Mouse (Mus musculus) heart, postnatal 25 days (tissue): ENCODE data around the gene Cyp2s1. TPM values are rescaled to one million over a fixed set of nuclear protein-coding genes. Genes with fewer than 3 reads are reported as not detected.
"Not testable (repeated sequence)": the region's sequence is repeated elsewhere in the genome, so short reads cannot be mapped to it uniquely, and the experiment has no call there.

ENCODE experiments used
- DNase-seq: peaks from one replicate; pipeline ENCODE4 v3.0.0; 2022; ENCODE audit warnings: low spot score
- intact Hi-C: fragments of 180-260 bp; cut with DNase I; formaldehyde crosslinking; loops from one replicate; pipeline ENCODE4 v1.15.1; 2025
- total RNA-seq, 2 experiments: library from RNA; stranded (reverse); gene quantifications; 2 replicates each; pipeline ENCODE4 v1.2.3; 2021

Cyp2s1 gene
- total RNA-seq, 2 experiments from 2014 or later, result 5.8 to 6.3 TPM

- intact Hi-C loops, result no loop called here
- no peak for DNase-seq
Measured at GRCm38 (mm10) chr7:25814711-25815110, 2.0 kb downstream of the Cyp2s1 start.

DNA sequence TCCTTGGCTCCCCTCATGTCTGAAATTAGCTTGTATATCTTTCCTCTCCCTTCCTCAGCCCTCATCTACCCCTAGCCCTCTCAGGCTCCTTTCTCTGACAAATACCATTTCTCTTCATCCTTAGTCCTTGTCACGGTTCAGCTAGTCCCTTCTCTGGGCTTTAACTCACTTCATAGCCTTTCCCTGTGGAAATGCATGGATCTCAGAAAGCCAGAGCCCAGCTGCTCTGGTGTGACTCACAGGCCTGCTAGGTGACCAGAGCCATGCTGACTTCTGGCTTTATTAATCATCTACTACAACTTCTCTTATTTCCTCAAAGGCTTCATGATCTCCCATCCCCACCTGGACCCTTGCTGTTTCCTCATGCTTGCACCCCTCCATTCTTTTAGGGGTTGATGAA, 4.5 kb downstream of the Cyp2s1 start:
- intact Hi-C loops, result no loop called here
- DNase-seq, result no peak

- intact Hi-C loops, result no loop called here
- DNase-seq, result no peak
Measured at GRCm38 (mm10) chr7:25811716-25812115, 5.0 kb downstream of the Cyp2s1 start.

DNA sequence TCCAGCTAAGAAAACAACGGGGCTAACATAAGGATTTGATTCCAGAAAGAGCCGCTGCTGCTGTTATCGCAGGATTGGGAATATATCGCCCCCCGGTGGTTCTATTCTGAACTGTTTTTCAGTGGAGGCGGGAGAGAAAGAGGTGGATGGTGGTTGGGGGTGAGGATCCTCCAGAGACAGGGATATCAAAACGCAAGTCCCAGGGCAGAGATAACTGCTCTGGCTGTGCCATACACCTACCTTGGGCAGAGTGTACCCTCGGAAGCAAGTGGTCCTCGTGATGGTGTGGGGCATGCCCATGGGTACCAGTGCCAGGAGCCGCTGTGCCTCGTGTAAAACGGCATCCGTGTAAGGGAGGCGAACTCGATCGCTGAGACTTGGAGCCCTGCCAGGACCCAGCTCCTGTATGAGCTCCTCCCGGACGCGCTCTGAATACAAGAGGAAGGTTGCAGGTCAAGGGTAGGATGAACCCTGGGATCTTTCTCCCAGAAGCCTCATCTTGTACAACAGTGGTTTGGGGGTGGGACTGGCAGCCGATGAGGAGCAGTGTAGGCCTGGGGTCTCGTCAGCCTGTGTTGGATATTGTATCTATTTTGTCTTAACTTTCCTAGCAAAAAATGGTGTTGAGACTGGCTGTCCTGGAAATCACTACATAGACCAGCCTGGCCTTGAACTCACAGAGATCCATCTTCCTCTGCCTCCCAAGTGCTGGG, 10.9 kb downstream of the Cyp2s1 start:
- intact Hi-C loops, result loop anchor here (1.0 to 5.0 kb wide), 2 partner anchors 49 to 118 kb away; partner anchors contain the start of gene Tgfb1
- no peak for DNase-seq

DNA sequence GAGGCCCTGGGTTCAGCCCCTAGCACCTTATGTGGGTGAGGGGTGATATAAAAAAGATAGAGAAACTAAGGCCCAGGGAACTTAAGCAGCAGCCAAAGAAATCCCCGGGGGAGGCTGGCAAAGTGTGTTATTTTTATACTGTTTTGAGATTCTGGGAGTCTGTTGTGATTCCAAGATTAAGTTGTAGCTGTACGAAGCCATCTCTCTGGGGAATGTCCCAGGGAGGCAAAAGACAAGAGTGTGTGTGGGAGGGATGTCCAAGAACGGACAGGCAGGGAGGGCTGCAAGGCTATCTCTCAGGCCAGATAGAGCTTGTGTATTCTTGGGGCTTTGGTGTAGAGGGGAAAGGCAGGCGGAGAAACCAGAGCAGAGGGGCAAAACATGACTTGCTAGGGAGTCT, 11.9 kb downstream of the Cyp2s1 start:
- DNase-seq, result no peak
- intact Hi-C loops, result loop anchor here (1.0 to 5.0 kb wide), 2 partner anchors 48 to 117 kb away; partner anchors contain the start of gene Tgfb1

GRCm38 (mm10) chr7:25803460-25803859, 13.3 kb downstream of the Cyp2s1 start:
- DNase-seq, result peak; percentile 60
- intact Hi-C loops, result no loop called here

DNA sequence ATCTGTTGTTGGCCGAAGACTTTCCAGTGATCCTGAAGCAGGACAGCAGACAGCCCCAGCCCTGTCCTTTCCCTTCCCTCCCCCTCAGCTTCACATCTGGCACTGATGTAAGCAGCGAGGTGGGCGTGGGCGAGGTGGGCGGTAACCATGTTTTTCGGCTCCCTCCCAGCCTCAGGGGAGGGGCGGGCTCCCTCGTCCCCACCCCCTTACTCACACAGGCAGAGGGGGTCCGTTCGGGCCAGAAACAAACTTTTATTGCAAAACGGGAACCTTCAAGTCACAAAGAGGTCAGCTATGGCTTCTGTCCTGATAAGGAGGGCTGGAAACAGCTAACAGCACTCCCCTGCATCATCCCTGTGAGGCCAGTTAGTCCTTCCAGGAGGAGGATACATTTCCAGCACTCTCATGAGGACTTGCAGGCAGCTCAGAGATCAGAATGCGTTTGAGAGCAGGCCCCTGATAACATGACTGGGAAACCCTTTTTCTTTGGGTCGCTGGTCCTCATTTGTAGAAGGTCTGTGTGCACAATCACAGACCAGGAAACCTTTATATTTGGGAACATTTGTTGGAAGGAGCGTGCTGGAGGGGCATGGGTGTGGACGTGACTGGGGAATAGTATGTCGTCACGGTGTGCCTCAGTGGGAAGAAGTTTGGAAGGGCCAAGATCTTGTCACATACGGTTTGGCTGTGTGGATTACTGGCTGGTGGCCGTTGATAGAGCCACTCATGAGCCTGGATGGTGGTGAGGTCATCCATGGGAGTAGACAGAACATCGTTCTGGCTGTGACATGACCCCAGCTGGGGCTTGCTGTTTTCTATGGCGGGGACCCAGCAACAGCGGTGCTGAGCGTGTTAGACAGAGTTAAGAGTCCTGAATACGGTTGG, 14.2 kb downstream of the Cyp2s1 start:
- peak; percentile 91 for DNase-seq
- intact Hi-C loops, result no loop called here

GRCm38 (mm10) chr7:25801031-25801430, 15.7 kb downstream of the Cyp2s1 start:
- DNase-seq, result no peak
- intact Hi-C loops, result no loop called here

GRCm38 (mm10) chr7:25799369-25799768, 17.3 kb downstream of the Cyp2s1 start:
- intact Hi-C loops, result no loop called here

GRCm38 (mm10) chr7:25798540-25798939, 18.2 kb downstream of the Cyp2s1 start:
- intact Hi-C loops, result no loop called here
- no peak for DNase-seq

More at GRCm38 (mm10) chr7:25799369-25799768, 17.3 kb downstream of the Cyp2s1 start:
- DNase-seq, result no peak

GRCm38 (mm10) chr7:25794775-25795174, 21.9 kb downstream of the Cyp2s1 start:
- intact Hi-C loops, result no loop called here
- DNase-seq, result no peak

DNA sequence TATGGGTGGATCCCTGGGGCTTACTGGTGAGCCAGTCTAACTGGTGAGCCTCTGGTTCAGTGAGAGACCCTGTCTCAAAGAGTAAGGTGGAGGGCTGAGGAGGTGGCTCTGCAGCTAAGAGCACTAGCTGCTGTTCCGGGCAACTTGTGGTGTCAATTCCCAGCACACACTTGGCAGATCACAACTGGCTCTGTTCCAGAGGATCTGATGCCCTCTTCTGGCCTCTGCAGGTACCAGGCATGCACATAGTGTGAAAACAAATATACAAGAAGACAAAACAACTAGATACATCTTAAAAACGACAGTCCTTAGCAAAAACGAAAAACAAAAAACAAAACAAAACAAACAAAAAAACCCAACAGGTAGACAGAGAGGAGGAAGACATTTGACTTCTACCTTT, 23.0 kb downstream of the Cyp2s1 start:
- intact Hi-C loops, result no loop called here

DNA sequence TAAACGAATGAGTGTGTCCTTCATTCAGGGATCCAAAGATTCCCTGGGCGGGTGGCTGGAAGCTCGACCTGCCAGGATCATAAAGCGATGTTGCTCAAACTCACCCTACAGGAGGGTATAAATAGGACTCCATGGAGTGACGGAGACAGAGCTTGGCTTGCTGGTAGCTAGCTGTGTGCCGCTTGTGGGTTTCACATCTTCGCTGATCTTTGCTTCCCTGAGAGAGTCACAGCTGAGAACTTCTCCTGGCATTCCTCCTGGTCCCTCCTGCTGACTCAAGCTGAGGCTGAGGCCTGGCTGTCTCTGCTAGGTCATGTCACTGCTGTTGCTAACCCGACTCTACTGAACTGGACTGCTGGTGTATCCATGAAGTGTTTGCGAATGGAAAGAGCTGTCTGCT, 23.7 kb downstream of the Cyp2s1 start:
- DNase-seq, intact Hi-C loops: not testable (repeated sequence)

More for the DNA sequence above, 23.0 kb downstream of the Cyp2s1 start:
- DNase-seq, result no peak

- intact Hi-C loops, result no loop called here
- peak; percentile 54 for DNase-seq
Measured at GRCm38 (mm10) chr7:25790615-25791014, 26.1 kb downstream of the Cyp2s1 start.

DNA sequence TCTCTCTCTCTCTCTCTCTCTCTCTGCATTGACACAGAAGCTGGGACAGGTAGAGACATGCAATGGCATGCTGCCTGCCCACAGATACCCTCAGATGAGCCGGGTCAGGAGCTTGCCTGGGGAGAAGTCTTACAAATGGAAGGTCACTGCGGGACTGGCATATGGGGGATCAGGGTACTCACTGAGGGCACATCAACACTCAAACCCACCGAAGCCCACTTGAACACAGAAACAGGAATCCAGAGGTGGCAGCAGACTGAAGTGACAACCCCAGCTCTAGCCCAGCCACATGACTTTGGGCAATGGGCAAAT, 27.6 kb downstream of the Cyp2s1 start:
- DNase-seq, result no peak
- intact Hi-C loops, result no loop called here

DNA sequence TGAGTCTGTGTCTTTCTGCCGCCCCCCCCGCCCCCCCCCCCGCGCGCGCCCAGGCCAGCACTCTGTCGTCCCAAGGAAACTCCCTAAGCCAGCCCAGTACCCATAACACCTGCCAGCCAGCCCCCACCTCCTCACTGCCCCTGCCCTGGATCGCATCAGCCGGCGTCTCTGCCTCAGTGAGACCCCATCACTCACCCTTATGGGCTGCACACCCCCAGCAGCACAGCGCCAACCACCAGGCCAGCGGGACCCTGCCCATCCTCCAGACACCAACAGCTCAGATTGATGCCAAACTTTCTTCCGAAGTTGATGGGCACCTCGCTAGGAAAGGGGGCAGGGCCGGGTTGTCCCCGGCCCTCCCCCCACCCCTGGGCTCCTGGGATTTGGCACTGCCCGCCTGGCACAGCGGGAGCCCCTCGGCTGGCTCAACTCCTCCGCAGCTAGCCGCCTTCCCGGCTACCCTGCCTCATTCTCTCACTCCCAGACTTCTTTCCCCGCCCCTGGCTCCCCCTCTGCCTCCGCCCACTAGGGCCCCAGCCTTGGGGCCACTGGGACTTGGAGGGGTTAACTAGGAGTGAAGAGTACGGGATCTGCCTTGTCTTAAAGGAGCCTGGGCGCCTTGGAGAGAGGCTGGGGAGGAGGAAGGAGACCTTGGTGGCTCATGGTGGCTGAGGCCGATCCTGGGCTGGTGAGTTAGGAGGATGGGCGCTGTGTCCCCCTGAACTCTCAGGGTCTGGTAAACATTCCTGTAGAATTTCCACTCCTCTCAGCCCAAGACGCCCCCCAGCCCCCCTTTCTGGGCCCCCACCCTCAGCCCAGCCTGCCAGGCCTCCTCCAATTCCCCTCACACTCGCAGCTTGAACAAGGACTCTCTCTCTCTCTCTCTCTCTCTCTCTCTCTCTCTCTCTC, 28.2 kb downstream of the Cyp2s1 start, which contains the start of gene Axl:
Axl (minus strand) TSS at position 486 of the 909 bp plus-strand sequence.
- peak; percentile 84 for DNase-seq
- intact Hi-C loops, result no loop called here

DNA sequence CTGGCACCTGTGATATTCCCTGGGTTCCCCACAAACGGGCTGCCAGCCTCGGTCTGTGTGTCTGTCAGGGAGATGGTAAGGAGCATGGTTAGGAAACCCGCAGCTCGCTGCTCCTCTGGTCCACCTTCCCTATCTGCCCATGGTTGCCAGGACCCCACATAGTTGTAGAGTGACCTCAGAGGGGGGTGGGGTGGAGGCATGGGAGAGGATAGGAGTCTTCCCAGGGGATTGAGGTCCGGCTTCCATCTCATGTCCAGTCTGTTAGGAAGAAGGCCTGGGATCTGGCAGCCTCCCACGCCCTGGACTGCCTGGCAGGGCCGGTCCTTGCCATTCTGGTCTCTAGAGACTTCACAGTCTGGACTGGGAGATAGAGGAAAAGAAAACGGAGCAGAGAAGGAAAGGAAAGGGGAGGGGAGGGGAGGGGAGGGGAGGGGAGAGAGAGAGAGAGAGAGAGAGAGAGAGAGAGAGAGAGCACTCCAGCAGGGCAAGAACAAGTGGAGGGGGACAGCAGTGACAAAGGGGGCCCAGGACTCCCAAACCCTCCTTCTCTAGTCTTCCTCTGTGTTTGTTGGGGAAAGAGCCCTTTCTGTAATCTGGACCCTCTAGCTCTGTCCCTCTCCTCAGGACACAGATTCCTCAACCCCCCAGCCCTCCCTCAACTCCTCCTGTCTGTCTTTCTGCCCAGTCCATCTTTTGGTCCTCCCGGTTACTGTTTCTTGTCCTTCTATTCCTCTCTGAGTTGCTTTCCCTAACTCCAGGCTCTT, 29.1 kb downstream of the Cyp2s1 start:
- intact Hi-C loops, result no loop called here
- DNase-seq, result peak; percentile 48

- intact Hi-C loops, result no loop called here
- DNase-seq, result no peak
Measured at GRCm38 (mm10) chr7:25786974-25787373, 29.7 kb downstream of the Cyp2s1 start.

DNA sequence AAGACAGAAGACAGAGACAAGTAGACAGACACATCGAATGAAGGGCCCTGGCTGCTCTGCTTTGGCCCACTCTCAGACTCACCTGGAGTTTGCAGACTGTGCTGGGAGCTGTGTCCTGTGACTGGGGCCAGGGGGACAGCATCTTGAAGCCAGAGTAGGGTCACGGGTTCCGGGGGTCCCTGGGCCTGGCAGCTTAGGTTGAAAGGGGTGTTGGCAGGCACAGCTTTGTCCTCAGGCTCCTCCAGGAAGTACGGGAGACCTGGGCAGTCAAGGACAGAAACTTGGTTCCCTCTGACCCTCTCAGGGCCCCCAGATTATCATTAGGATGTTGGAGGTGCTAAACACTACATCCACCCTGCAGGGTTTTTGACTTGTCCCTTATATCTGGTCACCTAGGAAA, 31.0 kb downstream of the Cyp2s1 start:
- DNase-seq, result no peak
- intact Hi-C loops, result no loop called here
